Mouse (Mus musculus) neural tube, embryonic 10.5 days (tissue): Measurements from ENCODE around the gene Ifna12.
"Not testable (repeated sequence)": the region's sequence is repeated elsewhere in the genome, so short reads cannot be mapped to it uniquely, and the experiment has no call there.

Experiments
- DNase-seq: peaks from one replicate; pipeline ENCODE4 v3.0.0-alpha.2; 2017; ENCODE audit warnings: low spot score; ENCODE audit errors: extremely low spot score

Ifna12 gene

GRCm38 (mm10) chr4:88603276-88603675 is at the start of gene Ifna12:
Ifna12 (minus strand) TSS chr4:88603376.
- no peak for DNase-seq

- no peak for DNase-seq
Observed at GRCm38 (mm10) chr4:88644359-88644758, 41.2 kb upstream of the Ifna12 start, which contains the start of gene Ifna13. Ifna13 (minus strand) TSS chr4:88644459.

GRCm38 (mm10) chr4:88642526-88642925 is 39.4 kb upstream of the Ifna12 start:
- DNase-seq = no peak

GRCm38 (mm10) chr4:88641077-88641831 is 38.1 kb upstream of the Ifna12 start:
- DNase-seq = peak; percentile 96

- no peak for DNase-seq
Observed at GRCm38 (mm10) chr4:88640704-88641076, 37.5 kb upstream of the Ifna12 start.

GRCm38 (mm10) chr4:88634311-88634710 is 31.1 kb upstream of the Ifna12 start, which contains the start of gene C87499:
C87499 (minus strand) TSS chr4:88634411.
- DNase-seq = no peak

GRCm38 (mm10) chr4:88592285-88592684 is 10.9 kb downstream of the Ifna12 start, which contains the start of gene Ifna9:
Ifna9 (minus strand) TSS chr4:88592385.
- no peak for DNase-seq

GRCm38 (mm10) chr4:88571698-88572097 is 31.5 kb downstream of the Ifna12 start, which contains the start of gene Ifna14:
Ifna14 (minus strand) TSS chr4:88571798.
- DNase-seq = no peak

GRCm38 (mm10) chr4:88561791-88562190 is 41.4 kb downstream of the Ifna12 start:
- DNase-seq = no peak

GRCm38 (mm10) chr4:88558145-88558544 is 45.0 kb downstream of the Ifna12 start, which contains the start of gene Ifna15:
Ifna15 (minus strand) TSS chr4:88558245.
- not testable (repeated sequence) for DNase-seq
